Mouse (Mus musculus) ovary, adult 18-20 months (tissue): ENCODE results near the gene Megf9.

Experiments used
- DNase-seq: peaks from one replicate; pipeline ENCODE4 v3.0.0; 2022; ENCODE audit warnings: low spot score, mixed read lengths

Megf9 gene

DNA sequence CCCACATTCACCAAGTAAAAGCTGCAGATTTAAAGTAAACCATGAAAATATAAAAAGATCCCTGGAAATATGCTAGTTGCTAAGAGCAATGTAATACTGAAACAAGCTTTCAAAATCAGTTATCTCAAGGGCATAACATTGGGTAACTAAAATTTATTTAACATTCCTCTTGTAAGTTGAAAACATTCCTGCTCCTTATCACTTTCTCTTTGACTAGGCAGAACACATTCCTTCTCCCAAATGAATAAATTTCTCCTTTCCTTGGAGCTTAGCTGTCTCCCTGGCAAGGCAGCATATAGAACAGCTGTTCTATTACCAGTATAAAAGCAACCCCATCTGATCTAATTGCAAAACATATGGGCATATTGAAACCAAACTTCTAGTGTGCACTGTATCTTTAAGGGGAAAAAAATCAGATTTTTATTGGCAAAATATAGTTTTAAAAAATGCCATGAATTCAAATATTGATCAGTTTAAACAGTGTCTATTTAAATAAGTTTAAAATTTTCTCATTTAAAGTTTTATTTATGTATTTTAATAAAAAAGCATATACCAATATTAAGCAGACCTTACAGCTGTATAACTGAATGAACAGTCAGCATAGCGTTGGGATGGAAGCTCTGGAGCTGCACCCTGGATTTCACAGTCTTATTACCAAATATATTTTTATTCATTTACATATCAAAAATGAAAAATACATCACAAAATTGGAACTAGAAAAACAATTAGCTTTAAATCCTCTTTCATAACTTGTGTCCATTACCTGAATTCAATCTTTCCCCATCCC lies 13.1 kb downstream of the Megf9 start:
- DNase-seq: no peak

DNA sequence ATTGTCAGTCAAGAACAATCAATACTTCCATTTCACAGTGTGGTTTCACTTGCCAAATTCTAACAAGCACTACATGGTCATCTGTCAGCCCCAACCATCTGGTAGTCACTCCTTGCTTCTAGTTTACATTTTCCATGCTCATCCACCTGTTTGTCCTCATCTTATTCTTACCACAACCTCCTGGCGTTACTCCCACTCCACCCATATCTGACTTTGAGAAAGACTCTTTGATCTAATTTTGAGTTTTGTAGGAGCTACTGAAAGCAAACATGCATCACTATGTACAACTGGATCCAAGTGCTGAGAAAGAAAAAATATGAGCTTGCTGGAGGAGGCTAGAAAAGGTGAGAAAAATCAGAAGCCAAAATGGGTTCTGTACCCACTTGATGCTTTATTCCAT lies 17.1 kb downstream of the Megf9 start:
- no peak for DNase-seq

GRCm38 (mm10) chr4:70516289-70516688 lies 18.5 kb downstream of the Megf9 start:
- no peak for DNase-seq

- no peak for DNase-seq
These were observed 19.3 kb downstream of the Megf9 start for GRCm38 (mm10) chr4:70515514-70515913.

DNA sequence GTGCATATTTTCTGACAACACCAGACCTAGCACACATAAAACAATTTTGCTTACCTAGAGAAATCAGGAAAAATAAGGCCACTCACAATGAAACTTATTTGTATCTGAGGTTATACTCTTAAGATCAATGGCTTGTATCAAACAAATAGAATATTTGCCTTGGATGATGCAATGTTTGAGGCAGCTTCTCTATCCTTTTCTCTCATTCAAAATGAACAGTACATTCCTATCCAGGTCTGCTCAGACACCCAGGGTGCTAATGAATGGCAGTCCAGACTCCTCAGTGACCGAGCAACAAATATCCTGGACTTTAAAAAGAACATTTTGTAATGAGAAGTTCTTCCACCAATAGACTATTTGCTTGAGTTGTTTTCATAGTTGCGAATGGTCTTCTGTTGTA lies 24.8 kb downstream of the Megf9 start:
- no peak for DNase-seq

DNA sequence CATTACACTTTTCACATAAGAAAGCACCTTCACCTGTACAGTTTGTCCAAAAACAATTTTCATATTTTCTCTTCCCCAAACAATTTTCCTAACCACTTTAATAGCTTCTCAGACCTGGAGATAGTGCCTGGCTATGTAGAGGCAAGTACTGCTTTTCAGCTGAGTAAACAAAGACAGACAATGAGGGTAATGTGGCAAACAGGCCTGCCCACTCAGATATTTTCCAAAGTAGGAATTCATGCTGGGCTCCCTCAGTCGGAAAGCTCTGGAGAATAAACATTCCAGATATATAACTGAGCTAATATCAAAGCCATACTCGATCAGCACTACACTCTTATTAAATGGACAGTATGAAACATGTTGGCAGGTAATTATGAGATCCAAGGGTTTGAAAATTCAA lies 25.2 kb downstream of the Megf9 start:
- no peak for DNase-seq

DNA sequence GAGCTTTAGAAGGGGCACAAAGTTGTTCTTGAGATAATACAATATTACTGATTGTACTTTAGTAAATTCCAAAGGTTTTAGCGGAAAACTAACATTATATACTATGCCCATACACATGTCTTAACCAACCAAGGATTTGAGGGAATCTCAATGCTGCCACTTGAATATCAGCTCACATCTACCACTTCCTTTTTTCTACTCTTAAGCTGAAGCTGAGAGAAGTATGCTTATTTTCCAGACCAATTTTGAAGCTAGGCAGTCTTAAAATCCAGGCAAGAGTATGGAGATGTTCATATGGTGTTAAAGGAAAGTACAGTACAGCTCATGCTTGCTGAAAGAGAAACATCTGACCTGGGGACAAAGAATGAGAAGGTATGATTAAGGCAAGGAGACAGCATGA lies 26.6 kb downstream of the Megf9 start:
- DNase-seq: no peak

DNA sequence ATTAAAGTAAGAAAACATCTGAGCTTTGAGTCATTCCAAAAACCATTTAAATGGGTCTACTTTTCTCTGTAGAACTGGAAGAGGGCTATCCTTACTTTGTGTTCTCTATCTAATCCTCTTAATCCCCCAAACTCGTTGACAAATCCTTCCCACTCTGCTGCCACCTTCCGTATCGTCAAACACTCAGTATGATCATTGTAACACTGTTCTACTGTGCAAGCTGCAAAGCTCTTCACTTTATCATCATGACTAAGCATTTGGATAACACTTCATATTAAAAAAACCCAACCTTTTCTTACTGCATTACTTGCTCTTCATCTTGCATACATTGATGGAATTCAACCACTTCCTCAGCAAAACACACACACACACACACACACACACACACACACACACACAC lies 28.8 kb downstream of the Megf9 start:
- no peak for DNase-seq

- DNase-seq: no peak
These were observed 31.0 kb downstream of the Megf9 start for GRCm38 (mm10) chr4:70503827-70504226.

GRCm38 (mm10) chr4:70499285-70499684 lies 35.5 kb downstream of the Megf9 start:
- peak; percentile 6 for DNase-seq

DNA sequence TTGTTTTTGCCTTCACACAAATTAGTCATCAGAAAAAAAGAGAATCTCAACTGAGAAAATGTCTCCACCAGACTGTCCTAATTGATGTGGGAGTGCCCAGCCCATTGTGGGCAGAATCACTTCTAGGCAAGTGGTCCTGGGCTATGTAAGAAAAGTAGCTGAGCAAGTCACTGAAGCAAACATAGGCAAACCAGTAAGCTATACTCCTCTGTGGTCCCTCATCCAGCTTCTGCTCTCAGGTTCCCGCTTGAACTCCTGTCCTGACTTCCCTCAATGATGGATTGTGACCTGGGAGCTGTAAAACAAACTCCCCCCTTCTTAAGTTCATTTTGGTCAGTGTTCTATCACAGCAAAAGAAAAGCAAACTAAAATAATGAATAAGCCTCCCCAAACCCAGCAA lies 37.8 kb downstream of the Megf9 start:
- no peak for DNase-seq

- no peak for DNase-seq
These were observed 45.0 kb downstream of the Megf9 start for GRCm38 (mm10) chr4:70489792-70490191.

- no peak for DNase-seq
These were observed 46.4 kb downstream of the Megf9 start for GRCm38 (mm10) chr4:70488415-70488814.

DNA sequence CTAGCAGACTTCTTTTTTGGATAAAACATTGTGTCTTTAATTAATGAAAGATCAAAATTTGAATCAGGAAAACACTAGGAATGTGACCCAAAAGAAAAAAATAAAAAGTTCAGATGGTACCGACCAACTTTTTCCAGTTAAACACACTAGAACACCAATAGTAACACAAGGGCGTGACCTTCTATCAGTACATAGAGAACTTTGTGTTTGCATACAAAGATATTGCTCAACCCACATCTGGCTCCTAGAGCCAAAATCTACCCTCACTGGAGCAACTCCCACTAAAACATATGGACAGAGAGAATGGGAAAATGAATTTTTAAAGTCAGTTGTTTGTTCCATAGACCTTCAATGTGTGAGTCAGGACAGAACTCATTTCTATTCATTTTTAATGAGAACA lies 50.7 kb downstream of the Megf9 start:
- DNase-seq: no peak

- DNase-seq: no peak
These were observed 52.9 kb downstream of the Megf9 start for GRCm38 (mm10) chr4:70481931-70482330.

DNA sequence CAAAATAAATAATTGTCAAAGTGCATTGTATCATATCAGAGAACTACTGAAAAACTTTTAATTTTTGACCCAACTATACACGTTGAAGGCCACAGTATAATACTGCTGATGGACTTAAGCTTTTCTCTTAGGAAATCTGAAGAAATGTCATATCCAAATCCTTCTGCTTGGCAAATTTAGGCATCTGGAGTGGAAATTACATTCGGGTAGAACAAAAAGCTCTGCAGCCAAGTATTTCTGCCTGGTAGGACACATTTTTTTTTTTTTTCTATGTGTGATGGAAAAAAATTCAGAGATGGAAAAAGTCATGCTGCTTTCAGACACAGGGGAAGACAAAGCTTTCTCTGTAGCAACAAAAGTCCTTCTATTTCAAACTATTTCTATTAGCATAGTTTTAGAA lies 63.4 kb downstream of the Megf9 start:
- DNase-seq: no peak

GRCm38 (mm10) chr4:70465921-70466689 lies 68.7 kb downstream of the Megf9 start:
- DNase-seq: no peak

DNA sequence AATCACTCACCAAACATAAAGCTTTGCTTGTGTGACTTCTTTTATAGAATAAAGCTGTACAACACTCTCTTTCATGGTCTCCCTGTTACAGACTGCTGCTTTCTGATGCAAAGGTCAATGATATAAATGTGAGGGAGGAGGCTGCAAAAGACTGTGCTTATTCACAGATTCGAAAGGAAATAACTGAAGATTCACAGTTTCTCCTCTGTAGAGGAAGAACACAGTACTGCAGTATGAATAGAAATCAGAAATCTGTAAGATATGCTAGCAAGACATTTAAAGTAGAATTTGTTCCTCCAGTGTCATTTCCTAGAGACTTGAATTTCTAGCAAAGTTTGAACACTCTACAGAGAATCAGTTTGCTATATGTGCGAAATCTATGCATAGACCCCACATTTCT lies 71.5 kb downstream of the Megf9 start:
- DNase-seq: no peak

- no peak for DNase-seq
These were observed 73.4 kb downstream of the Megf9 start for GRCm38 (mm10) chr4:70461416-70461815.

DNA sequence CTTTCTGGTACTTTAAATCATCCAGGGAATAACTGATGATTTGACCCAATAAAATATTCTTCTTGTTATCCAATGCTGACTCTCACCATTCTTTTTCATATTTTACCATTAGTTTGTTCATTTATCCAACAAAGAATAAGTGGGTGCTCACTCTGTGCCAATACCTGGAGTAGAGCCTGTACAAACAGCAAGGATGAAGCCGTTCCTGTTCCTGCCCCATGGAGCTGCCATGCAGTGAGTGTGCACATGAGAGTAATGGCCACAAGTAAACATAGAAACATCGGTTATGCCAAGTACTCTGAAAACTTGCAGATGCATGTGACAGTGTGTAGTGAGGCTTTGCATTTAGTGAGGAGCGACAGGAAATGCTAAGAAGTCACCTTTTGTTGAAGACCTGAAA lies 82.6 kb downstream of the Megf9 start:
- no peak for DNase-seq

GRCm38 (mm10) chr4:70451750-70452149 lies 83.0 kb downstream of the Megf9 start:
- no peak for DNase-seq

DNA sequence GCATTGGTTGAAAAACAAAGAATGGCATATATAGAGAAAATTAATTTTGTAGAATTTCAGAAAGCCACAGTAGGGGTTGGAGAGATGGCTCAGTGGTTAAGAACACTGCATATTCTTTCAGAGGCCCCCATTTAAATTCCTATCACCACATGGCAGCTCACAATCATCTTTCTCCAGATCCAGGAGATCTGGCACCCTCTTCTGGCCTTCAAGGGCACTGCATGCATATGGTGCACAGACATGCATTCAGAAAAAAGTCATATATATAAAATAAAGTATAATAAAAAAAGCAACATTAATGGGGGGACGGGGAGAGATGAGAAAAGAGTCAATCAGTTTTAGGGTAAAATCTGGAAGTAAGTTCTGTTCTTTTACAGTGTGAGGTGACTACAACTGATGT lies 85.1 kb downstream of the Megf9 start:
- DNase-seq: no peak

GRCm38 (mm10) chr4:70446774-70447173 lies 88.0 kb downstream of the Megf9 start:
- no peak for DNase-seq

DNA sequence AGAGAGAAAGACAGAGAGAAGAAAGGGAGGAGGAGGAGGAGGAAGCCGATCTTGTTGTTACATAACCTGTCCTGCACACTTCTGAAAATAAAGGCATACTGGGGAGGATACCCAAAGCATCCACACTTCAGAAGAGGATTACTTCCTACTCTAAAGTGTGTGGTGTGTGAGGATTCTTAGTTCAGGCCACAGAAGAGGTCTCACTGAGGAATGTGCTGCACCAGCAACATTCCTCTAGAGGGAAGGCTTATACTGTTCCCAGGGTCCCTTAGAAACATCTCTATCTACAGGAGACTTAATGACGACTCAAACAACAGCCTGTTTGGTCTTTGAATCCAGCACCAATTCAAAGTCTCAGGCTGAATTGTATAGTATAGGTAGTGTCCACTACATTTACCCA lies 114.6 kb downstream of the Megf9 start:
- DNase-seq: no peak
